ENCODE assay signal across 11 mouse cellular contexts in genomic region chr14:30218114-30218513, GRCm38 (mm10).
DNase-seq lines count a peak whose midpoint lies in the region; ATAC-seq lines count a peak whose summit lies in the region.
"Had no signal": no experiment of that assay in that cellular context is flagged by ENCODE, and none has a peak within 500 bp of the region (broad histone marks: within the 10 kb centered on the region; RNA-seq: fewer than 3 reads in every experiment).

No protein-coding gene starts in this region.

- peaks cover 2% of the 10 kb centered on the region; the same call in 1 of the 2 replicates for H3K36me3 ChIP-seq in neural tube, embryonic 15.5 days
- H3K36me3 ChIP-seq: embryonic facial prominence, embryonic 13.5 days; G1E; neural tube, embryonic 12.5 days had no signal

- WGBS in neural tube, embryonic 15.5 days, result 95% methylated on average over 3 of the region's 3 CpGs

- peak; percentile 57 for ATAC-seq in megakaryocyte progenitor cell, adult 5-6 weeks (replicated peaks; ENCODE audit: poor library complexity)
- no peak for ATAC-seq in monocyte, adult 5-6 weeks (replicated peaks; ENCODE audit: insufficient number of reproducible peaks, low FRiP score, low TSS enrichment, poor library complexity, severe bottlenecking)
- ATAC-seq in neural tube, embryonic 15.5 days (ENCODE audit: low FRiP score), result no peak

- H3K27ac ChIP-seq in neural tube, embryonic 15.5 days (replicated peaks), result no peak overlapping the region
- H3K27ac ChIP-seq: embryonic facial prominence, embryonic 13.5 days; neural tube, embryonic 12.5 days had no signal

- DNase-seq in left cerebral cortex, adult 11 months (ENCODE audit: low spot score), result peak; percentile 44
- DNase-seq in left cerebral cortex, postnatal 36 days (ENCODE audit: low spot score in 2 of 2), result no peak
- peak; percentile 93 for DNase-seq in cerebellum, adult 11 months
- peak; percentile 84 for DNase-seq in heart, adult 8-10 months (ENCODE audit: low spot score)
- DNase-seq in B cell, adult 2 months, result no peak

- no peaks in the 10 kb centered on the region for H3K9me3 ChIP-seq in neural tube, embryonic 15.5 days (replicated peaks)
- H3K9me3 ChIP-seq: embryonic facial prominence, embryonic 13.5 days; G1E; neural tube, embryonic 12.5 days had no signal

- no peaks in the 10 kb centered on the region for H3K4me1 ChIP-seq in neural tube, embryonic 15.5 days
- H3K4me1 ChIP-seq: neural tube, embryonic 12.5 days had no signal

- H3K4me2 ChIP-seq in neural tube, embryonic 15.5 days, result no peak overlapping the region
- H3K4me2 ChIP-seq: embryonic facial prominence, embryonic 13.5 days; neural tube, embryonic 12.5 days had no signal

- no peak overlapping the region for H3K9ac ChIP-seq in neural tube, embryonic 15.5 days (replicated peaks)
- H3K9ac ChIP-seq: embryonic facial prominence, embryonic 13.5 days; neural tube, embryonic 12.5 days had no signal

- intact Hi-C loops in left cerebral cortex, postnatal 36 days (cut with DNase I), result no loop called here

- H3K4me3 ChIP-seq in neural tube, embryonic 15.5 days (replicated peaks), result no peak overlapping the region
- H3K4me3 ChIP-seq: embryonic facial prominence, embryonic 13.5 days; neural tube, embryonic 12.5 days had no signal

- no peaks in the 10 kb centered on the region for H3K27me3 ChIP-seq in neural tube, embryonic 15.5 days (replicated peaks)
- H3K27me3 ChIP-seq: embryonic facial prominence, embryonic 13.5 days; neural tube, embryonic 12.5 days had no signal

Comparison
In these comparisons a context has a peak if more than half of its experiments do, and no peak if none do; other contexts are left out.
1. DNase-seq: peak in left cerebral cortex, adult 11 months (single experiment), cerebellum, adult 11 months (single experiment) and heart, adult 8-10 months (single experiment); none in left cerebral cortex, postnatal 36 days (0 of 2) and B cell, adult 2 months (0 of 2).